Mouse (Mus musculus): Measurements from ENCODE around the gene Nav2. TPM values are rescaled to one million over a fixed set of nuclear protein-coding genes. Genes with fewer than 3 reads are reported as not detected.
A peak's percentile ranks its signal among the peaks of the same experiment; 100 is the strongest.

The Nav2 gene
- total RNA-seq, 2 experiments from 2014 or later, result 71.1 to 81.0 TPM

GRCm38 (mm10) chr7:48996829-48997228, 88.3 kb downstream of the Nav2 start:
- DNase-seq (ENCODE audit: low spot score in 2 of 2), result no peak

- DNase-seq (ENCODE audit: low spot score in 2 of 2), result no peak
Observed at GRCm38 (mm10) chr7:48998097-48998496, 89.6 kb downstream of the Nav2 start.

- no peak for DNase-seq (ENCODE audit: low spot score in 2 of 2)
Observed at GRCm38 (mm10) chr7:48998595-48998994, 90.1 kb downstream of the Nav2 start.

- peak; percentile 11 to 34 for DNase-seq (ENCODE audit: low spot score in 2 of 2)
Observed at GRCm38 (mm10) chr7:49000816-49001215, 92.3 kb downstream of the Nav2 start.

- DNase-seq (ENCODE audit: low spot score in 2 of 2), result no peak
Observed at GRCm38 (mm10) chr7:49004402-49004801, 95.9 kb downstream of the Nav2 start.

- no peak for DNase-seq (ENCODE audit: low spot score in 2 of 2)
Observed at GRCm38 (mm10) chr7:49006886-49007285, 98.4 kb downstream of the Nav2 start.

GRCm38 (mm10) chr7:49010739-49011138, 102.2 kb downstream of the Nav2 start:
- DNase-seq (ENCODE audit: low spot score in 2 of 2), result no peak

- DNase-seq (ENCODE audit: low spot score in 2 of 2), result no peak
Observed at GRCm38 (mm10) chr7:49012027-49012426, 103.5 kb downstream of the Nav2 start.

GRCm38 (mm10) chr7:49014480-49014879, 106.0 kb downstream of the Nav2 start:
- no peak for DNase-seq (ENCODE audit: low spot score in 2 of 2)

- DNase-seq (ENCODE audit: low spot score in 2 of 2), result no peak
Observed at GRCm38 (mm10) chr7:49015297-49015696, 106.8 kb downstream of the Nav2 start.

- no peak for DNase-seq (ENCODE audit: low spot score in 2 of 2)
Observed at GRCm38 (mm10) chr7:49016088-49016487, 107.6 kb downstream of the Nav2 start.

GRCm38 (mm10) chr7:49017794-49018193, 109.3 kb downstream of the Nav2 start:
- DNase-seq (ENCODE audit: low spot score in 2 of 2), result no peak

GRCm38 (mm10) chr7:49018478-49018914, 110.0 kb downstream of the Nav2 start:
- no peak for DNase-seq (ENCODE audit: low spot score in 2 of 2)

GRCm38 (mm10) chr7:49025026-49025815, 116.7 kb downstream of the Nav2 start:
- DNase-seq (ENCODE audit: low spot score in 2 of 2), result no peak

GRCm38 (mm10) chr7:49025991-49026390, 117.5 kb downstream of the Nav2 start:
- no peak for DNase-seq (ENCODE audit: low spot score in 2 of 2)

GRCm38 (mm10) chr7:49026466-49026865, 118.0 kb downstream of the Nav2 start:
- no peak for DNase-seq (ENCODE audit: low spot score in 2 of 2)

GRCm38 (mm10) chr7:49029282-49030012, 120.9 kb downstream of the Nav2 start:
- DNase-seq (ENCODE audit: low spot score in 2 of 2), result no peak

- DNase-seq (ENCODE audit: low spot score in 2 of 2), result no peak
Observed at GRCm38 (mm10) chr7:49032216-49032615, 123.7 kb downstream of the Nav2 start.

- no peak for DNase-seq (ENCODE audit: low spot score in 2 of 2)
Observed at GRCm38 (mm10) chr7:49034253-49034652, 125.7 kb downstream of the Nav2 start.

GRCm38 (mm10) chr7:49040163-49040562, 131.6 kb downstream of the Nav2 start:
- no peak for DNase-seq (ENCODE audit: low spot score in 2 of 2)

GRCm38 (mm10) chr7:49041334-49042070, 133.0 kb downstream of the Nav2 start:
- no peak for DNase-seq (ENCODE audit: low spot score in 2 of 2)

All from left cerebral cortex, adult 18-20 months (tissue).